17 mouse cellular contexts compared by ENCODE assay signal in genomic region chr10:71181931-71182330, GRCm38 (mm10). TPM values are rescaled to one million over a fixed set of nuclear protein-coding genes. Genes with fewer than 3 reads are reported as not detected.
"Had no signal": no experiment of that assay in that cellular context is flagged by ENCODE, and none has a peak within 500 bp of the region (broad histone marks: within the 10 kb centered on the region; RNA-seq: fewer than 3 reads in every experiment).

No protein-coding gene starts in this region.

- DNase-seq: liver, embryonic 13.5 days; liver, postnatal 0 days; lung, postnatal 14 days; right cerebral cortex, postnatal 14 days; thymus, adult 2 months; thymus, postnatal 25 days had no signal

- H3K4me2 ChIP-seq: hindbrain, embryonic 14.5 days; intestine, embryonic 15.5 days; liver, embryonic 13.5 days; lung, embryonic 15.5 days; neural tube, embryonic 12.5 days; stomach, embryonic 15.5 days had no signal

- H3K4me1 ChIP-seq: intestine, embryonic 15.5 days; megakaryocyte, embryonic 14.5 days; neural tube, embryonic 12.5 days; stomach, embryonic 15.5 days had no signal

- H3K9me3 ChIP-seq: intestine, embryonic 15.5 days; limb, embryonic 10.5 days; liver, embryonic 13.5 days; lung, embryonic 15.5 days; neural tube, embryonic 12.5 days; stomach, embryonic 15.5 days had no signal

- ATAC-seq: intestine, embryonic 15.5 days; liver, postnatal 0 days had no signal

- H3K27me3 ChIP-seq: intestine, embryonic 15.5 days; liver, embryonic 13.5 days; lung, embryonic 15.5 days; megakaryocyte, embryonic 14.5 days; neural tube, embryonic 12.5 days; stomach, embryonic 15.5 days had no signal

- H3K9ac ChIP-seq: hindbrain, embryonic 14.5 days; intestine, embryonic 15.5 days; liver, embryonic 13.5 days; liver, postnatal 0 days; lung, embryonic 15.5 days; neural tube, embryonic 12.5 days; stomach, embryonic 15.5 days had no signal

- H3K4me3 ChIP-seq: intestine, embryonic 15.5 days; left cerebral cortex, adult 2 months; limb, embryonic 10.5 days; liver, embryonic 13.5 days; lung, embryonic 15.5 days; megakaryocyte, embryonic 14.5 days; neural tube, embryonic 12.5 days; stomach, embryonic 15.5 days had no signal

- H3K36me3 ChIP-seq: intestine, embryonic 15.5 days; limb, embryonic 10.5 days; liver, embryonic 13.5 days; lung, embryonic 15.5 days; neural tube, embryonic 12.5 days; stomach, embryonic 15.5 days had no signal

- H3K27ac ChIP-seq: hindbrain, embryonic 14.5 days; intestine, embryonic 15.5 days; left cerebral cortex, adult 2 months; limb, embryonic 10.5 days; liver, embryonic 13.5 days; lung, embryonic 15.5 days; macrophage; neural tube, embryonic 12.5 days; stomach, embryonic 15.5 days had no signal

RNA-seq across cellular contexts. Expression of gene Bicc1, which starts 22.4 kb away (rescaled TPM):
- total RNA-seq: monocyte, adult 5-6 weeks; neutrophil, adult 5-6 weeks had no signal
- polyA plus RNA-seq: macrophage had no signal
